Mouse (Mus musculus) liver, postnatal 0 days (tissue): Measurements from ENCODE around the gene Arhgap11a.

Source experiments
- CTCF ChIP-seq: sonication (generic); IDR thresholded peaks from 2 replicates; pipeline ENCODE4 v1.5.1; 2016; ENCODE audit warnings: antibody characterized with exemption, low read depth
- EP300 ChIP-seq: IDR thresholded peaks from 2 replicates; pipeline ENCODE4 v1.6.1; 2016; ENCODE audit warnings: antibody characterized with exemption, low read depth, mild to moderate bottlenecking

- no peak for TF ChIP-seq CTCF
- no peak for TF ChIP-seq EP300
Observed at GRCm38 (mm10) chr2:113887166-113887565, 38.7 kb upstream of the Arhgap11a start.
